Mouse (Mus musculus) forebrain, embryonic 14.5 days (tissue): ENCODE data around the gene Traf5. TPM values are rescaled to one million over a fixed set of nuclear protein-coding genes. Genes with fewer than 3 reads are reported as not detected.
A peak's percentile ranks its signal among the peaks of the same experiment; 100 is the strongest.

Source experiments
- ATAC-seq: fragments of 200-750 bp; cut with Nextera tagmentation; 2 replicates; pipeline ENCODE4 v1.8.0; 2017; ENCODE audit warnings: mild to moderate bottlenecking, moderate library complexity
- DNase-seq: peaks from one replicate; pipeline ENCODE4 v3.0.0-alpha.2; 2015; ENCODE audit warnings: low spot score
- H3K27ac ChIP-seq: fragments of 300-500 bp; sonication (generic); 2 replicates; pipeline ENCODE4 v1.5.1; 2014; ENCODE audit warnings: low read depth, mild to moderate bottlenecking, control low read depth, low read length, moderate library complexity
- H3K27me3 ChIP-seq: fragments of 300-500 bp; sonication (generic); replicated peaks from 2 replicates; pipeline ENCODE4 v1.6.1; 2014; ENCODE audit warnings: low read length, control low read depth, mixed read lengths; ENCODE audit not compliant: control insufficient read depth, insufficient read depth
- H3K36me3 ChIP-seq: fragments of 300-500 bp; sonication (generic); 2 replicates; pipeline ENCODE4 v1.6.1; 2014; ENCODE audit warnings: low read length, control low read depth; ENCODE audit not compliant: control insufficient read depth, insufficient read depth
- H3K4me1 ChIP-seq: fragments of 300-500 bp; sonication (generic); 2 replicates; pipeline ENCODE4 v1.6.1; 2014; ENCODE audit warnings: antibody characterized with exemption, low read length, control low read depth; ENCODE audit not compliant: control insufficient read depth, insufficient read depth
- H3K4me2 ChIP-seq: fragments of 300-500 bp; sonication (generic); 2 replicates; pipeline ENCODE4 v1.6.1; 2014; ENCODE audit warnings: mild to moderate bottlenecking, control low read depth, low read length
- H3K4me3 ChIP-seq: fragments of 300-500 bp; sonication (generic); 2 replicates; pipeline ENCODE4 v1.5.1; 2014; ENCODE audit warnings: low read depth, low read length, control low read depth
- H3K9ac ChIP-seq: fragments of 300-500 bp; sonication (generic); 2 replicates; pipeline ENCODE4 v1.6.1; 2014; ENCODE audit warnings: mild to moderate bottlenecking, low read length, control low read depth, moderate library complexity
- H3K9me3 ChIP-seq: fragments of 300-500 bp; sonication (generic); replicated peaks from 2 replicates; pipeline ENCODE4 v1.6.1; 2016; ENCODE audit warnings: low read length, control low read depth, mixed read lengths; ENCODE audit not compliant: control insufficient read depth
- WGBS: fragments of 180-500 bp; shearing (Covaris S2); extraction: QIAGEN DNeasy Blood & Tissue Kit; methylation state at CpG from one replicate; pipeline ENCODE4 v1.1.7; 2014; 5-methylcytosine and 5-hydroxymethylcytosine counted together
- polyA plus RNA-seq: library from polyadenylated mRNA; unstranded; fragments of >200 nt; fragmentation: Nextera tagmentation; extraction: Ambion mirVana; gene quantifications from 2 replicates; pipeline ENCODE4 v1.2.1, GENCODE M21; 2014

The Traf5 gene
- polyA plus RNA-seq, 1 experiment from 2014 or later = 3.3 TPM

GRCm38 (mm10) chr1:192053726-192054125 lies 38.6 kb downstream of the Traf5 start:
- ATAC-seq (no peak), DNase-seq (no peak)
- Histone ChIP-seq H3K27ac (no peak overlapping the region), H3K4me2 (no peak overlapping the region), H3K27me3 (no peaks in the 10 kb centered on the region), H3K36me3 (no peaks in the 10 kb centered on the region), H3K9me3 (no peaks in the 10 kb centered on the region), H3K9ac (no peak overlapping the region), H3K4me3 (no peak overlapping the region), H3K4me1 (no peaks in the 10 kb centered on the region)
- whole genome bisulfite sequencing = 51% methylated on average over 3 of the region's 3 CpGs

GRCm38 (mm10) chr1:192052986-192053385 lies 39.4 kb downstream of the Traf5 start:
- H3K4me3 ChIP-seq = no peak overlapping the region
- no peaks in the 10 kb centered on the region for H3K9me3 ChIP-seq
- no peak for DNase-seq
- H3K27me3 ChIP-seq = no peaks in the 10 kb centered on the region
- no peak overlapping the region for H3K27ac ChIP-seq
- no peak overlapping the region for H3K4me2 ChIP-seq
- no peak overlapping the region for H3K9ac ChIP-seq
- WGBS = 79% methylated on average over 5 of the region's 5 CpGs
- H3K36me3 ChIP-seq = no peaks in the 10 kb centered on the region
- no peak for ATAC-seq
- no peaks in the 10 kb centered on the region for H3K4me1 ChIP-seq

GRCm38 (mm10) chr1:192052461-192052860 lies 39.9 kb downstream of the Traf5 start:
- no peaks in the 10 kb centered on the region for H3K9me3 ChIP-seq
- no peaks in the 10 kb centered on the region for H3K4me1 ChIP-seq
- no peaks in the 10 kb centered on the region for H3K27me3 ChIP-seq
- no peaks in the 10 kb centered on the region for H3K36me3 ChIP-seq
- H3K4me2 ChIP-seq = no peak overlapping the region
- H3K9ac ChIP-seq = no peak overlapping the region
- ATAC-seq (no peak), DNase-seq (no peak)
- no peak overlapping the region for H3K4me3 ChIP-seq
- H3K27ac ChIP-seq = no peak overlapping the region
- 93% methylated on average over 8 of the region's 8 CpGs for WGBS

GRCm38 (mm10) chr1:191999022-191999421 lies 93.3 kb downstream of the Traf5 start:
- H3K4me1 ChIP-seq = no peaks in the 10 kb centered on the region
- H3K36me3 ChIP-seq = no peaks in the 10 kb centered on the region
- H3K9ac ChIP-seq = no peak overlapping the region
- no peaks in the 10 kb centered on the region for H3K27me3 ChIP-seq
- ATAC-seq (no peak), DNase-seq (no peak)
- no peak overlapping the region for H3K27ac ChIP-seq
- H3K9me3 ChIP-seq = no peaks in the 10 kb centered on the region
- no peak overlapping the region for H3K4me2 ChIP-seq
- no peak overlapping the region for H3K4me3 ChIP-seq

GRCm38 (mm10) chr1:191996621-191997185 lies 95.7 kb downstream of the Traf5 start:
- no peaks in the 10 kb centered on the region for H3K9me3 ChIP-seq
- 92% methylated on average over 8 of the region's 8 CpGs for WGBS
- no peak overlapping the region for H3K4me3 ChIP-seq
- H3K36me3 ChIP-seq = no peaks in the 10 kb centered on the region
- H3K27ac ChIP-seq = no peak overlapping the region
- no peak for DNase-seq
- no peaks in the 10 kb centered on the region for H3K4me1 ChIP-seq
- H3K4me2 ChIP-seq = no peak overlapping the region
- H3K27me3 ChIP-seq = no peaks in the 10 kb centered on the region
- no peak for ATAC-seq
- H3K9ac ChIP-seq = no peak overlapping the region

- Histone ChIP-seq H3K27ac (no peak overlapping the region), H3K36me3 (no peaks in the 10 kb centered on the region), H3K4me3 (no peak overlapping the region), H3K4me2 (no peak overlapping the region), H3K27me3 (no peaks in the 10 kb centered on the region), H3K4me1 (no peaks in the 10 kb centered on the region), H3K9me3 (no peaks in the 10 kb centered on the region), H3K9ac (no peak overlapping the region)
- no peak for DNase-seq
- WGBS = 93% methylated on average over 7 of the region's 7 CpGs
- ATAC-seq = no peak
Observed at GRCm38 (mm10) chr1:191995916-191996315, 96.4 kb downstream of the Traf5 start.

- no peaks in the 10 kb centered on the region for H3K9me3 ChIP-seq
- 59% methylated on average over 4 of the region's 4 CpGs for WGBS
- H3K9ac ChIP-seq = no peak overlapping the region
- DNase-seq (peak; percentile 44), ATAC-seq (no peak)
- H3K4me2 ChIP-seq = no peak overlapping the region
- H3K27ac ChIP-seq = no peak overlapping the region
- no peaks in the 10 kb centered on the region for H3K4me1 ChIP-seq
- no peaks in the 10 kb centered on the region for H3K27me3 ChIP-seq
- H3K4me3 ChIP-seq = no peak overlapping the region
- no peaks in the 10 kb centered on the region for H3K36me3 ChIP-seq
Observed at GRCm38 (mm10) chr1:191995488-191995887, 96.9 kb downstream of the Traf5 start.

GRCm38 (mm10) chr1:191994476-191994875 lies 97.9 kb downstream of the Traf5 start:
- no peaks in the 10 kb centered on the region for H3K9me3 ChIP-seq
- no peaks in the 10 kb centered on the region for H3K4me1 ChIP-seq
- H3K27me3 ChIP-seq = no peaks in the 10 kb centered on the region
- 81% methylated on average over 5 of the region's 5 CpGs for WGBS
- no peak overlapping the region for H3K27ac ChIP-seq
- H3K4me3 ChIP-seq = no peak overlapping the region
- no peaks in the 10 kb centered on the region for H3K36me3 ChIP-seq
- ATAC-seq = no peak
- no peak for DNase-seq
- no peak overlapping the region for H3K9ac ChIP-seq
- no peak overlapping the region for H3K4me2 ChIP-seq

GRCm38 (mm10) chr1:191992040-191992780 lies 100.1 kb downstream of the Traf5 start:
- H3K4me3 ChIP-seq = no peak overlapping the region
- H3K4me1 ChIP-seq = no peaks in the 10 kb centered on the region
- H3K36me3 ChIP-seq = no peaks in the 10 kb centered on the region
- no peak overlapping the region for H3K27ac ChIP-seq
- no peak for ATAC-seq
- no peak overlapping the region for H3K9ac ChIP-seq
- DNase-seq = no peak
- no peak overlapping the region for H3K4me2 ChIP-seq
- no peaks in the 10 kb centered on the region for H3K9me3 ChIP-seq
- no peaks in the 10 kb centered on the region for H3K27me3 ChIP-seq
- WGBS = 80% methylated on average over 7 of the region's 7 CpGs
